Mouse (Mus musculus): ENCODE results near the gene Sulf2.

GRCm38 (mm10) chr2:166051966-166052365 lies 103.5 kb downstream of the Sulf2 start:
- TF ChIP-seq POLR2A (IDR thresholded peaks at IDR 0.05; ENCODE audit: low read depth, low read length) (no peak), CTCF (IDR thresholded peaks at IDR 0.05; ENCODE audit: borderline replicate concordance, insufficient read depth, low read length) (no peak)
